Mouse (Mus musculus) bone marrow, adult 2 months (tissue): ENCODE measurements around the gene Apbb2.

Source experiments
- CTCF ChIP-seq: fragments of 200-500 bp; IDR thresholded peaks from 2 replicates; pipeline ENCODE4 v1.5.1; 2011; ENCODE audit warnings: low read length, control low read depth; ENCODE audit not compliant: control insufficient read depth, insufficient read depth
- POLR2A ChIP-seq: fragments of 200-500 bp; IDR thresholded peaks from 2 replicates; pipeline ENCODE4 v1.6.1; 2011; ENCODE audit warnings: low read depth, mild to moderate bottlenecking, control low read depth, low read length, borderline replicate concordance; ENCODE audit not compliant: control insufficient read depth

- no peak for TF ChIP-seq CTCF
- no peak for TF ChIP-seq POLR2A
Measured at GRCm38 (mm10) chr5:66415700-66416543, 202.7 kb downstream of the Apbb2 start.
